Mouse (Mus musculus): Measurements from ENCODE around the gene Zfp709.

DNA sequence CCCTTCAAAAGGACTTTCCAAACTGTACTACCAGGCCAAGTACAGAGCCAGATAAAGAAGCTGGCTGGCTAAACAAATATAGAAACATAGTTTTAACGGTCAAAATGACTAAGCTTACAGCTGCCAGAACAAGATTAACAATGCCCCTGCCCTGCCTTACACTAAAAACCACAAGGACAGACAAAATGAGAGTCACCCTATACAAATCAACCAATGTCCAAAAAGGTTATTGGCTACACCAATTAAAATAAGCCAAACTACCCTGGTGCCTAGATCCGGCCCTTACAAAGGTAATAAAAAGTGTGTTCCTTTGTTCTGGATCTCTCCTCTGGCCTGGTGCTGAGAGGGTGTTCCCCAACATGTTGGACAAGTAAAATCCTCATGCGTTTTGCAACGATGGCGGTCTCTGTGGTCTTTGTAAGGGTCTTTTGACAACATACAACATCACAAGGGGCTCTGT is 26.0 kb downstream of the Zfp709 start:
- TF ChIP-seq POLR2A (IDR thresholded peaks at IDR 0.05; ENCODE audit: borderline replicate concordance, low read depth, low read length): no peak
- no peak for TF ChIP-seq CTCF (IDR thresholded peaks at IDR 0.05; ENCODE audit: low read depth, low read length)

Measured in bone marrow macrophage, adult 2 months (primary cell).